Mouse (Mus musculus): Measurements from ENCODE around the gene Sorcs2. TPM values are rescaled to one million over a fixed set of nuclear protein-coding genes. Genes with fewer than 3 reads are reported as not detected.

Sorcs2 gene
- polyA plus RNA-seq, 1 experiment from 2014 or later, result 21.2 TPM

- no peaks in the 10 kb centered on the region for H3K27me3 ChIP-seq
- H3K9me3 ChIP-seq, result no peaks in the 10 kb centered on the region
- H3K4me2 ChIP-seq, result no peak overlapping the region
- peaks cover 14% of the 10 kb centered on the region for H3K4me1 ChIP-seq
- no peak overlapping the region for H3K9ac ChIP-seq
- H3K4me3 ChIP-seq, result no peak overlapping the region
- WGBS, result 58% methylated on average over 3 of the region's 3 CpGs
- no peak overlapping the region for H3K27ac ChIP-seq
- ATAC-seq (ENCODE audit: borderline replicate concordance, extremely low read depth, low FRiP score, low TSS enrichment), result no peak; the same call in 1 of the 2 replicates
- no peaks in the 10 kb centered on the region; the same call in 1 of the 2 replicates for H3K36me3 ChIP-seq
These were observed 189.1 kb downstream of the Sorcs2 start for GRCm38 (mm10) chr5:36208803-36209202.

- no peak overlapping the region for H3K4me2 ChIP-seq
- no peaks in the 10 kb centered on the region for H3K27me3 ChIP-seq
- 46% methylated on average over 11 of the region's 11 CpGs for WGBS
- no peaks in the 10 kb centered on the region for H3K9me3 ChIP-seq
- H3K9ac ChIP-seq, result no peak overlapping the region
- peaks cover 18% of the 10 kb centered on the region for H3K4me1 ChIP-seq
- no peak for ATAC-seq (ENCODE audit: borderline replicate concordance, extremely low read depth, low FRiP score, low TSS enrichment)
- no peak overlapping the region for H3K27ac ChIP-seq
- H3K4me3 ChIP-seq, result no peak overlapping the region
- no peaks in the 10 kb centered on the region for H3K36me3 ChIP-seq
These were observed 192.5 kb downstream of the Sorcs2 start for GRCm38 (mm10) chr5:36205397-36205796.

DNA sequence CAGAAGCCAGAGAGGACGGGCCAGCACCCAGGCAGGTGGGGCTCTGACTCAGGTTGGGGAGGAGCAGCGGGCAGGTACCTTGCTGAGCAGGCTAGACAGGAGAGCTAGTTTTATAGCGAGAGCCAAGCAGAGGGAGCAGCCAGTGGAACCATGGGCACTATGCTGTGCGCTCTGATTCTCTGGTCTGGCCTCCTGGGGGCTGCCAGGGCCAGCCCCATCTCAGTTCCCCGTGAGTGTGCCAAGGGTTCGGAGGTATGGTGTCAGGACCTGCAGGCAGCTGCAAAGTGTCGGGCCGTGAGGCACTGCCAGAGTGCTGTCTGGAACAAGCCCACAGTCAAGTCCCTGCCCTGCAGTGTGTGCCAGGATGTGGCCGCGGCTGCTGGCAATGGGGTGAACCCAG, 194.0 kb downstream of the Sorcs2 start, which contains the start of gene Psapl1:
Psapl1 (plus strand) TSS at position 106 of the 400 bp plus-strand sequence.
- Histone ChIP-seq H3K9ac (no peak within 1 kb of the TSS), H3K27me3 (no peaks in the 10 kb centered on the region), H3K36me3 (no peaks in the 10 kb centered on the region), H3K4me2 (no peak within 1 kb of the TSS), H3K9me3 (no peaks in the 10 kb centered on the region), H3K27ac (no peak within 1 kb of the TSS), H3K4me1 (peaks cover 12% of the 10 kb centered on the region), H3K4me3 (no peak within 1 kb of the TSS)
- 76% methylated on average over 10 of the region's 10 CpGs for WGBS
- ATAC-seq (ENCODE audit: borderline replicate concordance, extremely low read depth, low FRiP score, low TSS enrichment), result no peak

GRCm38 (mm10) chr5:36203421-36203820, 194.5 kb downstream of the Sorcs2 start:
- no peaks in the 10 kb centered on the region for H3K27me3 ChIP-seq
- WGBS, result 83% methylated on average over 5 of the region's 5 CpGs
- no peak for ATAC-seq (ENCODE audit: borderline replicate concordance, extremely low read depth, low FRiP score, low TSS enrichment)
- no peaks in the 10 kb centered on the region for H3K36me3 ChIP-seq
- no peak overlapping the region for H3K4me3 ChIP-seq
- H3K4me2 ChIP-seq, result no peak overlapping the region
- H3K27ac ChIP-seq, result no peak overlapping the region
- peaks cover 12% of the 10 kb centered on the region for H3K4me1 ChIP-seq
- no peaks in the 10 kb centered on the region for H3K9me3 ChIP-seq
- no peak overlapping the region for H3K9ac ChIP-seq

DNA sequence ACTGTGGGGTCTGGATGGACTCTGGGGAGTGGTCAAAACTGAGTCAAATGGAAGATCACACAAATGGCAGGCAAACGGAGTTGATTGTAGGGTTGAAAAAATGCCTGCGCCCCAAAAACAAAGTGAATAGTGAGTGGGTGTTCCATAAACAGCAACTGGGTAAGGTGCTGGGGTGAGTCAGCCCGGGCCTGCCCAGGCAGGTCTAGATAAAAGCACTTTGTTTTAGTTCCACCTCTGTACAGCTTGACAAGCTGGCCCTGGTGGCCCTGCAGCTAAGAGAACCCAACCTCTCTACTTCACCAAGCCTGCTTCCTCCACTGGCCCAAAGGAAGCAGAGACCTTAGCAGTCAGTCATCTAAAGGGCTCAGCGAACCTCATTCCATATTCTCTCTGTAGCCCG, 195.2 kb downstream of the Sorcs2 start:
- no peak for ATAC-seq (ENCODE audit: borderline replicate concordance, extremely low read depth, low FRiP score, low TSS enrichment)
- 72% methylated on average over 5 of the region's 5 CpGs for WGBS
- H3K27me3 ChIP-seq, result no peaks in the 10 kb centered on the region
- peaks cover 12% of the 10 kb centered on the region; the same call in 1 of the 2 replicates for H3K4me1 ChIP-seq
- H3K9ac ChIP-seq, result no peak overlapping the region
- H3K4me2 ChIP-seq, result no peak overlapping the region
- H3K4me3 ChIP-seq, result no peak overlapping the region
- H3K27ac ChIP-seq, result no peak overlapping the region
- no peaks in the 10 kb centered on the region for H3K36me3 ChIP-seq
- no peaks in the 10 kb centered on the region for H3K9me3 ChIP-seq

- Histone ChIP-seq H3K36me3 (no peaks in the 10 kb centered on the region), H3K4me2 (no peak overlapping the region), H3K9ac (no peak overlapping the region), H3K27ac (no peak overlapping the region), H3K27me3 (no peaks in the 10 kb centered on the region), H3K4me1 (peaks cover 11% of the 10 kb centered on the region; the same call in 1 of the 2 replicates), H3K4me3 (no peak overlapping the region), H3K9me3 (no peaks in the 10 kb centered on the region)
- WGBS, result 50% methylated on average over 1 of the region's 1 CpGs
- no peak for ATAC-seq (ENCODE audit: borderline replicate concordance, extremely low read depth, low FRiP score, low TSS enrichment)
These were observed 198.4 kb downstream of the Sorcs2 start for GRCm38 (mm10) chr5:36199519-36199918.

DNA sequence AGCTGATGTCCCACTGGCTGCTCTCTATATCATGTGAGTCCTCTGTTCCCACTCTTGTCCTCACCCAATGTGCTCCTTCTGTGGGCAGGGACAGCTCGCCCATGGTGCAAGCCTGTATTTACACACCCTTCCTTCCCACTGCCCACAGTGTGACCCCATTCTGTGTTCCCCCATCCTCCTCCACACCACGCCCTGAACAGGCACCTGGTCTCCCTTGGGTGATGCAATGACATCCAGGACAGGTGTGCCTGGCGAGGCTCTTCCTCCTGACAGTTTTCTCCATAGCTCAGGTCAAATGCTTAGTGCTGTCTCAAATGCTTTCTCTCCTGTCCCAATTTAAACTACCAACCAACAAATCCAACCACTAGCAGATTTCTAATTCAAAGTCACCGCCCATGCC, 202.5 kb downstream of the Sorcs2 start:
- Histone ChIP-seq H3K27ac (no peak overlapping the region), H3K36me3 (no peaks in the 10 kb centered on the region), H3K9me3 (no peaks in the 10 kb centered on the region), H3K4me2 (no peak overlapping the region), H3K9ac (no peak overlapping the region), H3K27me3 (no peaks in the 10 kb centered on the region), H3K4me1 (peaks cover 3% of the 10 kb centered on the region; the same call in 1 of the 2 replicates), H3K4me3 (no peak overlapping the region)
- no peak for ATAC-seq (ENCODE audit: borderline replicate concordance, extremely low read depth, low FRiP score, low TSS enrichment)
- WGBS, result 86% methylated on average over 4 of the region's 4 CpGs

DNA sequence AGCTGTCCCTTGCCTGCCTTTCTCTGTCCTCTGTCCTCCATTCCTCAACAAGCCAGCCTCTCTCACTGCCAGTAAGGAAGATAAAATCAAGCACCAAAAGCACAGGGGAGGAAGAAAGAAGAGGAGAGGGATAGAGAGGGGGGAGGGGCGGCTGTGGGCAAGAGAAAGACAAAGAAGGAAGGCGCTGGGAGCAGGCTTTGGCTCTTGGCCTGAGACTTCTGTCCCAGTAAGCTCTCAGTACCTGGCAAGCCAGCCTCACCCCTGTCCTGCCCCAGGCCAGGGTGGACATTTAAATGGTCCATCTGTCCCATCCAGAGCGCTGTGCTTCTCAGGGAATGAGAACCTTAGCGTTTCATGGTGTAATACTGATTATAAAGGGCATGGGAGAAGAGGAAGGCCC, 203.3 kb downstream of the Sorcs2 start:
- H3K4me2 ChIP-seq, result no peak overlapping the region
- no peaks in the 10 kb centered on the region for H3K27me3 ChIP-seq
- 63% methylated on average over 4 of the region's 4 CpGs for WGBS
- H3K27ac ChIP-seq, result no peak overlapping the region
- no peak overlapping the region for H3K4me3 ChIP-seq
- H3K9ac ChIP-seq, result no peak overlapping the region
- H3K4me1 ChIP-seq, result peaks cover 3% of the 10 kb centered on the region; the same call in 1 of the 2 replicates
- ATAC-seq (ENCODE audit: borderline replicate concordance, extremely low read depth, low FRiP score, low TSS enrichment), result no peak
- no peaks in the 10 kb centered on the region for H3K9me3 ChIP-seq
- H3K36me3 ChIP-seq, result no peaks in the 10 kb centered on the region

GRCm38 (mm10) chr5:36192677-36193076, 205.3 kb downstream of the Sorcs2 start:
- Histone ChIP-seq H3K9ac (no peak overlapping the region), H3K4me1 (0 out of 2 replicates have a peak, but pooled peaks cover 3% of the 10 kb centered on the region), H3K4me2 (no peak overlapping the region), H3K27me3 (no peaks in the 10 kb centered on the region), H3K9me3 (no peaks in the 10 kb centered on the region), H3K4me3 (no peak overlapping the region), H3K27ac (no peak overlapping the region), H3K36me3 (no peaks in the 10 kb centered on the region)
- ATAC-seq (ENCODE audit: borderline replicate concordance, extremely low read depth, low FRiP score, low TSS enrichment), result no peak
- 74% methylated on average over 2 of the region's 2 CpGs for WGBS

GRCm38 (mm10) chr5:36191876-36192275, 206.1 kb downstream of the Sorcs2 start:
- H3K4me2 ChIP-seq, result no peak overlapping the region
- no peak overlapping the region for H3K4me3 ChIP-seq
- H3K27me3 ChIP-seq, result no peaks in the 10 kb centered on the region
- no peaks in the 10 kb centered on the region for H3K36me3 ChIP-seq
- 69% methylated on average over 3 of the region's 3 CpGs for WGBS
- H3K9ac ChIP-seq, result no peak overlapping the region
- no peak overlapping the region for H3K27ac ChIP-seq
- no peak for ATAC-seq (ENCODE audit: borderline replicate concordance, extremely low read depth, low FRiP score, low TSS enrichment)
- 0 out of 2 replicates have a peak, but pooled peaks cover 3% of the 10 kb centered on the region for H3K4me1 ChIP-seq
- no peaks in the 10 kb centered on the region for H3K9me3 ChIP-seq

GRCm38 (mm10) chr5:36191285-36191684, 206.7 kb downstream of the Sorcs2 start:
- WGBS, result 83% methylated on average over 4 of the region's 4 CpGs
- Histone ChIP-seq H3K27me3 (no peaks in the 10 kb centered on the region), H3K4me1 (0 out of 2 replicates have a peak, but pooled peaks cover 3% of the 10 kb centered on the region), H3K27ac (no peak overlapping the region), H3K4me2 (no peak overlapping the region), H3K9ac (no peak overlapping the region), H3K9me3 (no peaks in the 10 kb centered on the region), H3K36me3 (no peaks in the 10 kb centered on the region), H3K4me3 (no peak overlapping the region)
- ATAC-seq (ENCODE audit: borderline replicate concordance, extremely low read depth, low FRiP score, low TSS enrichment), result no peak

DNA sequence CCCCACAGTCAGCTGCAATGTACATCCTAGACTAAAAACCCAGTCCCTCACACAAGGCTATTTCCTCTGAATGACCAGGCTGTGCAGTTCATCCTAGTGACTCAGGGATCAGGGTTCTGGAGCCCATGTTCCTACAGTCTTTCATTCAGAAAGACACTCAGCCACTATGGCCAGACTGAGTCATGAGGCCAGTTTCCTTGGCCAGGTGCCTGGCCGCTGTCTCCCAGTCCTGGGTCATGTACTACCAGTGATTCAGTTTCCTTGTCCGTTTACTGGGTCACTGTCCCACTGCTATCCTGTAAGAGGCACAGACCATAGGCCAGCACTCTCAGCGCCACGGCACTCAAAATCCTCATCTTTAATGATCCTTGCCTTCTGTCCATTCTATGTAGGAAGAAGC, 209.6 kb downstream of the Sorcs2 start:
- Histone ChIP-seq H3K9ac (no peak overlapping the region), H3K9me3 (no peaks in the 10 kb centered on the region), H3K27ac (no peak overlapping the region), H3K4me1 (no peaks in the 10 kb centered on the region), H3K36me3 (no peaks in the 10 kb centered on the region), H3K4me2 (no peak overlapping the region), H3K27me3 (no peaks in the 10 kb centered on the region), H3K4me3 (no peak overlapping the region)
- 85% methylated on average over 4 of the region's 4 CpGs for WGBS
- ATAC-seq (ENCODE audit: borderline replicate concordance, extremely low read depth, low FRiP score, low TSS enrichment), result no peak
